Mouse (Mus musculus): Measurements from ENCODE around the gene Vmn1r12.

DNA sequence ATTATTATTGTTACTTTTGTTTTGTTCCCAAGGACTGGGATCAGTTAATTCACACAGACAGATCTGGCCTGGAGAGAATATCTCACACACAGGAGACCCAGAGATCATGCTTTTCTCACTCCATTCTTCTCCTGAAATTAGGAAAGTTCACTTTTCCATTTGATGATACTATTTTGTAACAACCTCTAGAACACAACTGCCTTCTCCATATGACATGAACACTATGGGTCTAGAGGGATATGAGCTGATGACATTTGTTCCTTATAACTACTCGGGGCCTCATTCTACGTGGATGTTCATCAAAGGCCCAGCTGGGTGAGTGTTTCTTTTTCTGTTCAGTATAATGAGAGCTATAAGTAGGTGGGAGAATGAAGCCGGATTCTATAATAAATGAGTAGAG, 47.6 kb upstream of the Vmn1r12 start, which contains the start of gene Vmn1r10:
- TF ChIP-seq POLR2A (IDR thresholded peaks at IDR 0.05; ENCODE audit: insufficient read depth, low read length) (no peak), CTCF (IDR thresholded peaks at IDR 0.05; ENCODE audit: low read depth, low read length) (no peak)
